Mouse (Mus musculus): ENCODE measurements at regions not wholly inside any gene's neighbourhood (a gene's known extent, or its start where the extent isn't known, plus 50 kb on each side); places are given as distances from the start of the nearest gene placed in this dataset.

DNA sequence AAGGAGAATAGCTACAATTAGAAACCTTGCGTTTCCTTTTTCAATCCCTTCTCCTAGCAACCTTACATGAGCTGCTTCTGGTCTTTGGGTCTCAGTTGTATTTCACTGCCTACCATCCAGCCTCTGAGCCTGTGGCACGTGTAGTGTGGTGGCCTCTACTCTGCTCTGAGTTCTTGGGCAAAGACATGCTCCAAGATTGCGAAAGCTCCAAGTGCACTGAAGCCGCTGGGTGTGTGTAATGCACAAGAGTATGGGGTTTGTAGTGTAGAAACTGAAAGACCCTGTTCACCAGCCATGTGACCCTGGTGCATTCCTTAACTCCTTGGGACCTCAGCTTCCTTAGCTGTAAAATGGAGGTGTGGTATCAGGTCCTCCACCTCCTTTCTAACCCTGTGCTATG is 89.8 kb upstream of the Bcor start:
- TF ChIP-seq EP300 (IDR thresholded peaks at IDR 0.05) (no peak), CTCF (IDR thresholded peaks at IDR 0.05) (no peak)
